ENCODE assay signal across 9 mouse cellular contexts in genomic region chr6:84317026-84317425, GRCm38 (mm10).
DNase-seq lines count a peak whose midpoint lies in the region; ATAC-seq and TF ChIP-seq lines count a peak whose summit lies in the region.
"Had no signal": no experiment of that assay in that cellular context is flagged by ENCODE, and none has a peak within 500 bp of the region (broad histone marks: within the 10 kb centered on the region; RNA-seq: fewer than 3 reads in every experiment).

No protein-coding gene starts in this region.

- H3K36me3 ChIP-seq in forebrain, postnatal 0 days (ENCODE audit: insufficient read depth), result no peaks in the 10 kb centered on the region
- H3K36me3 ChIP-seq in forebrain, embryonic 14.5 days (ENCODE audit: control insufficient read depth, insufficient read depth, low read length), result no peaks in the 10 kb centered on the region
- H3K36me3 ChIP-seq in midbrain, postnatal 0 days (ENCODE audit: insufficient read depth, low read length), result no peaks in the 10 kb centered on the region
- no peaks in the 10 kb centered on the region for H3K36me3 ChIP-seq in midbrain, embryonic 15.5 days (replicated peaks)
- H3K36me3 ChIP-seq in forebrain, embryonic 15.5 days, result no peaks in the 10 kb centered on the region

- no peaks in the 10 kb centered on the region for H3K9me3 ChIP-seq in forebrain, postnatal 0 days (ENCODE audit: low read length)
- no peaks in the 10 kb centered on the region for H3K9me3 ChIP-seq in forebrain, embryonic 14.5 days (replicated peaks; ENCODE audit: control insufficient read depth, low read length)
- no peaks in the 10 kb centered on the region for H3K9me3 ChIP-seq in midbrain, postnatal 0 days (ENCODE audit: low read length)
- H3K9me3 ChIP-seq in midbrain, embryonic 15.5 days, result no peaks in the 10 kb centered on the region
- H3K9me3 ChIP-seq in forebrain, embryonic 15.5 days, result no peaks in the 10 kb centered on the region

- no peak for ATAC-seq in forebrain, postnatal 0 days
- ATAC-seq in forebrain, embryonic 14.5 days, result no peak
- no peak for ATAC-seq in midbrain, postnatal 0 days (ENCODE audit: low FRiP score)
- no peak for ATAC-seq in midbrain, embryonic 15.5 days (replicated peaks)
- ATAC-seq in forebrain, embryonic 15.5 days (replicated peaks), result no peak

- no peak for DNase-seq in forebrain, postnatal 0 days
- DNase-seq in forebrain, embryonic 14.5 days (ENCODE audit: low spot score), result no peak
- no peak for DNase-seq in midbrain, postnatal 0 days (ENCODE audit: low spot score)
- DNase-seq in embryo, embryonic 10.5 days (ENCODE audit: low spot score), result peak; percentile 42
- DNase-seq in naive thymus-derived CD4-positive, alpha-beta T cell, adult 2 months (ENCODE audit: low read depth), result peak; percentile 3
- DNase-seq in left cerebral cortex, adult 8-10 months (ENCODE audit: low spot score in 2 of 2), result no peak
- DNase-seq: cerebellum, postnatal 14 days had no signal

- H3K4me2 ChIP-seq in forebrain, postnatal 0 days (ENCODE audit: low read depth), result no peak overlapping the region
- H3K4me2 ChIP-seq in forebrain, embryonic 14.5 days (ENCODE audit: low read length), result no peak overlapping the region
- no peak overlapping the region for H3K4me2 ChIP-seq in midbrain, postnatal 0 days (ENCODE audit: low read depth, low read length, poor library complexity, severe bottlenecking)
- no peak overlapping the region for H3K4me2 ChIP-seq in midbrain, embryonic 15.5 days
- no peak overlapping the region for H3K4me2 ChIP-seq in forebrain, embryonic 15.5 days (replicated peaks)

- no peak overlapping the region for H3K9ac ChIP-seq in forebrain, postnatal 0 days
- H3K9ac ChIP-seq in forebrain, embryonic 14.5 days (ENCODE audit: low read length), result no peak overlapping the region
- H3K9ac ChIP-seq in midbrain, postnatal 0 days (replicated peaks; ENCODE audit: low read length, poor library complexity, severe bottlenecking), result no peak overlapping the region
- H3K9ac ChIP-seq in midbrain, embryonic 15.5 days, result no peak overlapping the region
- H3K9ac ChIP-seq in forebrain, embryonic 15.5 days (replicated peaks), result no peak overlapping the region

- TF ChIP-seq CTCF in forebrain, postnatal 0 days (IDR thresholded peaks at IDR 0.05; ENCODE audit: low read depth), result peak; percentile 38
- TF ChIP-seq CTCF in midbrain, postnatal 0 days (IDR thresholded peaks at IDR 0.05), result peak; percentile 52

- H3K27me3 ChIP-seq in forebrain, postnatal 0 days (ENCODE audit: insufficient read depth, low read length), result no peaks in the 10 kb centered on the region
- no peaks in the 10 kb centered on the region for H3K27me3 ChIP-seq in forebrain, embryonic 14.5 days (replicated peaks; ENCODE audit: control insufficient read depth, insufficient read depth, low read length)
- no peaks in the 10 kb centered on the region for H3K27me3 ChIP-seq in midbrain, postnatal 0 days (ENCODE audit: insufficient read depth, low read length)
- H3K27me3 ChIP-seq in midbrain, embryonic 15.5 days (replicated peaks), result no peaks in the 10 kb centered on the region
- no peaks in the 10 kb centered on the region for H3K27me3 ChIP-seq in forebrain, embryonic 15.5 days

- 71% methylated on average over 1 of the region's 1 CpGs for whole genome bisulfite sequencing in forebrain, postnatal 0 days
- 78% methylated on average over 1 of the region's 1 CpGs for WGBS in forebrain, embryonic 14.5 days
- WGBS in midbrain, postnatal 0 days, result 65% methylated on average over 1 of the region's 1 CpGs
- 91% methylated on average over 1 of the region's 1 CpGs for WGBS in midbrain, embryonic 15.5 days
- 89% methylated on average over 1 of the region's 1 CpGs for WGBS in forebrain, embryonic 15.5 days

- H3K4me1 ChIP-seq in forebrain, postnatal 0 days (ENCODE audit: insufficient read depth), result no peaks in the 10 kb centered on the region
- no peaks in the 10 kb centered on the region; the same call in 1 of the 2 replicates for H3K4me1 ChIP-seq in forebrain, embryonic 14.5 days (ENCODE audit: control insufficient read depth, insufficient read depth, low read length)
- no peaks in the 10 kb centered on the region for H3K4me1 ChIP-seq in midbrain, postnatal 0 days (ENCODE audit: insufficient read depth, low read length)
- peaks cover 2% of the 10 kb centered on the region; the same call in 1 of the 2 replicates for H3K4me1 ChIP-seq in midbrain, embryonic 15.5 days
- peaks cover 7% of the 10 kb centered on the region for H3K4me1 ChIP-seq in forebrain, embryonic 15.5 days

- no peak overlapping the region for H3K4me3 ChIP-seq in forebrain, postnatal 0 days (ENCODE audit: low read depth, low read length)
- H3K4me3 ChIP-seq in forebrain, embryonic 14.5 days (ENCODE audit: low read depth, low read length), result no peak overlapping the region
- no peak overlapping the region for H3K4me3 ChIP-seq in midbrain, postnatal 0 days (ENCODE audit: low read depth, low read length)
- no peak overlapping the region for H3K4me3 ChIP-seq in midbrain, embryonic 15.5 days
- H3K4me3 ChIP-seq in forebrain, embryonic 15.5 days, result no peak overlapping the region

- no peak overlapping the region for H3K27ac ChIP-seq in forebrain, postnatal 0 days (ENCODE audit: low read depth, low read length)
- no peak overlapping the region for H3K27ac ChIP-seq in forebrain, embryonic 14.5 days (ENCODE audit: low read depth, low read length)
- H3K27ac ChIP-seq in midbrain, postnatal 0 days (ENCODE audit: low read depth, low read length), result no peak overlapping the region
- no peak overlapping the region for H3K27ac ChIP-seq in midbrain, embryonic 15.5 days
- no peak overlapping the region for H3K27ac ChIP-seq in forebrain, embryonic 15.5 days (replicated peaks)

Comparison
In these comparisons a context has a peak if more than half of its experiments do, and no peak if none do; other contexts are left out.
1. DNase-seq: peak in embryo, embryonic 10.5 days (single experiment) and naive thymus-derived CD4-positive, alpha-beta T cell, adult 2 months (single experiment); none in forebrain, postnatal 0 days (single experiment), forebrain, embryonic 14.5 days (single experiment), midbrain, postnatal 0 days (single experiment) and left cerebral cortex, adult 8-10 months (0 of 2).